22 mouse cellular contexts compared by ENCODE assay signal in the genomic region with DNA sequence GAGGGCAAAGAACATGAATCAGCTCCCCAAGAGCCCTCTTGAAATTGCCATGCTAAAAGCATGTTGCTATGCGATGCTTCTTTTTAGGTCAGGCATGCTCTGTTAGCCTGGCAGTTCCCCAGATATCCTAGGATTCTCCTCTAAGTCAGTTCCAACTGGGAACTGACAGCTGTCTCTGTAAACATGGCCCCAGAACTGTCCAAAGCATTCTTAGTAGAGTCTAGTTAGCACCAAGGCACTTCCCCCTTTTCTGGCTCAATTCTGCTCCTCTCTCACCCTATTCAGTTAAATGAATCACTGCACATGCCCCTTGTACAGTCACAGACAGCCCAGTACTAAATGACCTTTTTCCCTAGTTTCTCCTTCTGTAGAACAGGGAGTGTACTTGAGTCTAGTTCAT.
DNase-seq lines count a peak whose midpoint lies in the region; ATAC-seq and TF ChIP-seq lines count a peak whose summit lies in the region.
"Had no signal": no experiment of that assay in that cellular context is flagged by ENCODE, and none has a peak within 500 bp of the region (broad histone marks: within the 10 kb centered on the region; RNA-seq: fewer than 3 reads in every experiment).

No protein-coding gene starts in this region.

- H3K4me3 ChIP-seq in hindbrain, postnatal 0 days (ENCODE audit: low read length) = no peak overlapping the region
- H3K4me3 ChIP-seq in hindbrain, embryonic 10.5 days = no peak overlapping the region
- H3K4me3 ChIP-seq in neural tube, embryonic 15.5 days (replicated peaks) = no peak overlapping the region
- H3K4me3 ChIP-seq: embryonic facial prominence, embryonic 15.5 days; erythroblast, embryonic 14.5 days; forebrain, embryonic 10.5 days; gastrocnemius, adult 2 months; heart, embryonic 10.5 days had no signal

- DNase-seq in cerebellum, postnatal 14 days = peak; percentile 9 to 12
- peak; percentile 27 for DNase-seq in hindbrain, postnatal 0 days (ENCODE audit: low spot score)
- DNase-seq in hindbrain, embryonic 10.5 days (ENCODE audit: low spot score) = no peak
- DNase-seq in neural tube, embryonic 10.5 days (ENCODE audit: extremely low spot score, low spot score) = no peak
- DNase-seq in left cerebral cortex, adult 11 months (ENCODE audit: low spot score) = no peak
- DNase-seq: adrenal gland, postnatal 10 days; cerebellum, adult 11-12 months; cerebellum, adult 9-10 months; embryo, embryonic 11 days; gastrocnemius, adult 2 months; gastrocnemius, postnatal 25 days; heart, adult 18-20 months; heart, postnatal 10 days had no signal

- no peaks in the 10 kb centered on the region for H3K36me3 ChIP-seq in hindbrain, postnatal 0 days (ENCODE audit: insufficient read depth, low read length)
- peaks cover 5% of the 10 kb centered on the region; the same call in 1 of the 2 replicates for H3K36me3 ChIP-seq in hindbrain, embryonic 10.5 days
- no peaks in the 10 kb centered on the region for H3K36me3 ChIP-seq in neural tube, embryonic 15.5 days
- H3K36me3 ChIP-seq: embryonic facial prominence, embryonic 15.5 days; heart, embryonic 10.5 days had no signal

- no peak for ATAC-seq in cerebellum, adult (ENCODE audit: insufficient number of reproducible peaks, low FRiP score, low TSS enrichment)
- peak; percentile 75 for ATAC-seq in hindbrain, postnatal 0 days
- peak; percentile 73; the same call in 1 of the 2 replicates for ATAC-seq in neural tube, embryonic 15.5 days (ENCODE audit: low FRiP score)
- ATAC-seq: forebrain, embryonic 14.5 days; intestine, embryonic 16.5 days had no signal

- no peaks in the 10 kb centered on the region for H3K9me3 ChIP-seq in hindbrain, postnatal 0 days (ENCODE audit: low read length)
- no peaks in the 10 kb centered on the region for H3K9me3 ChIP-seq in hindbrain, embryonic 10.5 days
- H3K9me3 ChIP-seq in neural tube, embryonic 15.5 days (replicated peaks) = no peaks in the 10 kb centered on the region
- H3K9me3 ChIP-seq: embryonic facial prominence, embryonic 15.5 days; forebrain, embryonic 10.5 days; heart, embryonic 10.5 days had no signal

- no peaks in the 10 kb centered on the region for H3K4me1 ChIP-seq in hindbrain, postnatal 0 days (ENCODE audit: insufficient read depth, low read length)
- H3K4me1 ChIP-seq in hindbrain, embryonic 10.5 days (replicated peaks) = no peaks in the 10 kb centered on the region
- peaks cover 4% of the 10 kb centered on the region; the same call in 1 of the 2 replicates for H3K4me1 ChIP-seq in neural tube, embryonic 15.5 days
- H3K4me1 ChIP-seq: forebrain, embryonic 10.5 days had no signal

- no peak overlapping the region for H3K4me2 ChIP-seq in hindbrain, postnatal 0 days (ENCODE audit: low read depth, low read length)
- no peak overlapping the region for H3K4me2 ChIP-seq in neural tube, embryonic 15.5 days
- H3K4me2 ChIP-seq: embryonic facial prominence, embryonic 15.5 days had no signal

- no peak for TF ChIP-seq CTCF in hindbrain, postnatal 0 days (IDR thresholded peaks at IDR 0.05; ENCODE audit: low read depth)

- H3K9ac ChIP-seq in hindbrain, postnatal 0 days (replicated peaks; ENCODE audit: low read length) = no peak overlapping the region
- H3K9ac ChIP-seq in neural tube, embryonic 15.5 days (replicated peaks) = no peak overlapping the region
- H3K9ac ChIP-seq: embryonic facial prominence, embryonic 15.5 days had no signal

- H3K27ac ChIP-seq in hindbrain, postnatal 0 days = no peak overlapping the region
- no peak overlapping the region for H3K27ac ChIP-seq in hindbrain, embryonic 10.5 days
- H3K27ac ChIP-seq in neural tube, embryonic 15.5 days (replicated peaks) = no peak overlapping the region
- H3K27ac ChIP-seq: embryonic facial prominence, embryonic 15.5 days; forebrain, embryonic 10.5 days; gastrocnemius, adult 2 months; heart, embryonic 10.5 days had no signal

- 53% methylated on average over 1 of the region's 1 CpGs for WGBS in hindbrain, postnatal 0 days
- 90% methylated on average over 1 of the region's 1 CpGs for WGBS in hindbrain, embryonic 10.5 days
- 68% methylated on average over 1 of the region's 1 CpGs for WGBS in neural tube, embryonic 15.5 days

- H3K27me3 ChIP-seq in hindbrain, postnatal 0 days (ENCODE audit: insufficient read depth, low read length) = no peaks in the 10 kb centered on the region
- H3K27me3 ChIP-seq in hindbrain, embryonic 10.5 days (ENCODE audit: insufficient read depth, poor library complexity, severe bottlenecking) = no peaks in the 10 kb centered on the region
- no peaks in the 10 kb centered on the region for H3K27me3 ChIP-seq in neural tube, embryonic 15.5 days (replicated peaks)
- H3K27me3 ChIP-seq: CH12.LX; embryonic facial prominence, embryonic 15.5 days had no signal

Comparison
In these comparisons a context has a peak if more than half of its experiments do, and no peak if none do; other contexts are left out.
1. DNase-seq: peak in cerebellum, postnatal 14 days (2 of 2) and hindbrain, postnatal 0 days (single experiment); none in hindbrain, embryonic 10.5 days (single experiment), neural tube, embryonic 10.5 days (single experiment) and left cerebral cortex, adult 11 months (single experiment).